Mouse (Mus musculus): ENCODE measurements at regions not wholly inside any gene's neighbourhood (a gene's known extent, or its start where the extent isn't known, plus 50 kb on each side); places are given as distances from the start of the nearest gene placed in this dataset.
"Not testable (repeated sequence)": the region's sequence is repeated elsewhere in the genome, so short reads cannot be mapped to it uniquely, and the experiment has no call there.

DNA sequence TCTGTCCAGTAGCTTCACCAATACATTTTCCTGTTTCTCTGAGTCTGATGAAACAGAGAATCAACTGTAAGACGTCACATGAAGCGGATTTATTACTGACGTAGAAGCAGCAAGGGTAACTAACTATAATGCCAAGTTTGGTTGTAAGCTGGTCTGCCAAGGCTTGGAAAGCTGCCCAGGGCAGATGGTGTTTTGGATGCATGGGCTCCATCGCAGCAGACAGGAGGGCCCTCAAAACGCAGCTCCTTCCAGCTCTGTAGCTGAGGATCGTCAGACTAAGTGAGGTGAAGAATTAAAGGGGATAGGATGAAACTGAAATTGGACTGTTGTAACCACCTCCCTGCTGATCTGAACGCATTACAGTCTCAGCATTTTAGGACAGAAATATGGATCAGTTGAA, 1079.2 kb upstream of the Manea start:
- no peaks in the 10 kb centered on the region for H3K36me3 ChIP-seq (ENCODE audit: control insufficient read depth, insufficient read depth, low read length)
- H3K9me3 ChIP-seq (ENCODE audit: control insufficient read depth, low read length), result no peaks in the 10 kb centered on the region
- no peaks in the 10 kb centered on the region for H3K4me1 ChIP-seq (ENCODE audit: control insufficient read depth, insufficient read depth, low read length)
- no peak overlapping the region for H3K4me3 ChIP-seq (ENCODE audit: low read depth, low read length)
- no peak overlapping the region for H3K27ac ChIP-seq (ENCODE audit: low read depth, low read length)
- no peak overlapping the region for H3K4me2 ChIP-seq
- H3K27me3 ChIP-seq (ENCODE audit: control insufficient read depth, insufficient read depth, low read length), result no peaks in the 10 kb centered on the region
- ATAC-seq (ENCODE audit: low FRiP score) (no peak), DNase-seq (ENCODE audit: low spot score, missing footprints) (no peak)
- WGBS, result 89% methylated on average over 7 of the region's 7 CpGs
- H3K9ac ChIP-seq (ENCODE audit: low read length), result no peak overlapping the region

DNA sequence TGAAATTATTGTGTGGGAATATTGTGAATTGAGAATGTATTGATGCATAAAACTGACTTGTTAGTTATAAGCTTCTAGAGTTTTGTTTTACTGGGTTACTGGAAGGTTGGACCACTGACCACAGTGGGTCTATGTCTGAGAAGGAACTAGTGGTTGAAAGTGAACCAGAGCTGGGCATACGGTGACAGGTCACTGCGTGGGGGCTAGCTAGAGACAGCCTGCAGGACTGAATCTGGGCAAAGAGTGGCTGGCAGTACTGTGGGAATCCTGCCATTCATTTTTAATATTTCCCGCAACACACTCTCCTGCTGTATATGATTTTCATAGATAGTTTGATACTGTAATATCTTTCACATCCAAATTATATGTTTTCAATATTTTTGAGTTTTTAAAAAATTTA, 1077.2 kb upstream of the Manea start:
- Histone ChIP-seq H3K4me2 (no peak overlapping the region), H3K36me3 (ENCODE audit: control insufficient read depth, insufficient read depth, low read length) (no peaks in the 10 kb centered on the region), H3K27ac (ENCODE audit: low read depth, low read length) (no peak overlapping the region), H3K9me3 (ENCODE audit: control insufficient read depth, low read length) (no peaks in the 10 kb centered on the region), H3K4me1 (ENCODE audit: control insufficient read depth, insufficient read depth, low read length) (no peaks in the 10 kb centered on the region), H3K27me3 (ENCODE audit: control insufficient read depth, insufficient read depth, low read length) (no peaks in the 10 kb centered on the region), H3K4me3 (ENCODE audit: low read depth, low read length) (no peak overlapping the region), H3K9ac (ENCODE audit: low read length) (no peak overlapping the region)
- DNase-seq (ENCODE audit: low spot score, missing footprints) (no peak), ATAC-seq (ENCODE audit: low FRiP score) (no peak)
- 88% methylated on average over 3 of the region's 3 CpGs for WGBS

DNA sequence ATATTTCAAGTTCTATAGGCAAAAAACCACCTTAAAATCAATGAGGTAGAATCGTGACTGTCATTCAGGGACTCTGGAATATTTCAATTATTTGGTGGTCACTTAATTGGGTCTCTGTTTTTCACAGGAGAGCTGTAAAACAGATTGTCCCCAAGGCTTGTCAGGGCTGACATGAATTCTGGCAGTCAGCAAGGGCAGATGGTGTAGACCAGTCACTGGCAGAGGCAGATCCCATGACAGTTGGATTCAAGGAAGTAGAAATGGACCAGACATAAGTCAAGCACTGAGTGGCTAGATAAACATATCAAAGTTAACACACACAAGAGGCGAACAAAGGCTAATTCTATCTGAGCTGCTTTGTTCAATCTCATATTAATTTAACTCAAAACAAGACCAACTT, 1071.8 kb upstream of the Manea start:
- DNase-seq (ENCODE audit: low spot score, missing footprints) (no peak), ATAC-seq (ENCODE audit: low FRiP score) (no peak)
- Histone ChIP-seq H3K4me2 (no peak overlapping the region), H3K36me3 (ENCODE audit: control insufficient read depth, insufficient read depth, low read length) (no peaks in the 10 kb centered on the region), H3K27ac (ENCODE audit: low read depth, low read length) (no peak overlapping the region), H3K4me1 (ENCODE audit: control insufficient read depth, insufficient read depth, low read length) (no peaks in the 10 kb centered on the region), H3K4me3 (ENCODE audit: low read depth, low read length) (no peak overlapping the region), H3K27me3 (ENCODE audit: control insufficient read depth, insufficient read depth, low read length) (no peaks in the 10 kb centered on the region), H3K9me3 (ENCODE audit: control insufficient read depth, low read length) (no peaks in the 10 kb centered on the region), H3K9ac (ENCODE audit: low read length) (no peak overlapping the region)
- WGBS, result 85% methylated on average over 2 of the region's 2 CpGs

DNA sequence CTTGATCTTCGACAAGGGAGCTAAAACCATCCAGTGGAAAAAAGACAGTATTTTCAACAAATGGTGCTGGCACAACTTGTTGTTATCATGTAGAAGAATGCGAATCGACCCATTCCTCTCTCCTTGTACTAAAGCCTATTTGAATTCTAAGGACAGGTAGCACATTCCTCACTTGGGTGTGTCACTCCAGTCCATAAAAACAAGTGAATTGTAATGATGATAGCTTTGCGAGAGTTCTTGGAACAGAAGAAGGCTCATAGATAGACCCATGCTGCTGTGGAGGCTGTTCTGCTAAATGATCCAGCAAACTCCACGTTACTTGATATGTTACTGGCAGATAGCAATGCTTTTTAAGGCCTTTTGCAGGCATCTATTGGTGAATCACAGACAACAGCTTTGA, 1038.2 kb upstream of the Manea start:
- H3K4me2 ChIP-seq; ATAC-seq (ENCODE audit: low FRiP score); H3K4me3 ChIP-seq (ENCODE audit: low read depth, low read length); H3K9ac ChIP-seq (ENCODE audit: low read length); H3K27me3 ChIP-seq (ENCODE audit: control insufficient read depth, insufficient read depth, low read length); DNase-seq (ENCODE audit: low spot score, missing footprints); H3K36me3 ChIP-seq (ENCODE audit: control insufficient read depth, insufficient read depth, low read length); H3K27ac ChIP-seq (ENCODE audit: low read depth, low read length); H3K4me1 ChIP-seq (ENCODE audit: control insufficient read depth, insufficient read depth, low read length); H3K9me3 ChIP-seq (ENCODE audit: control insufficient read depth, low read length): not testable (repeated sequence)
- 92% methylated on average over 4 of the region's 5 CpGs for WGBS

DNA sequence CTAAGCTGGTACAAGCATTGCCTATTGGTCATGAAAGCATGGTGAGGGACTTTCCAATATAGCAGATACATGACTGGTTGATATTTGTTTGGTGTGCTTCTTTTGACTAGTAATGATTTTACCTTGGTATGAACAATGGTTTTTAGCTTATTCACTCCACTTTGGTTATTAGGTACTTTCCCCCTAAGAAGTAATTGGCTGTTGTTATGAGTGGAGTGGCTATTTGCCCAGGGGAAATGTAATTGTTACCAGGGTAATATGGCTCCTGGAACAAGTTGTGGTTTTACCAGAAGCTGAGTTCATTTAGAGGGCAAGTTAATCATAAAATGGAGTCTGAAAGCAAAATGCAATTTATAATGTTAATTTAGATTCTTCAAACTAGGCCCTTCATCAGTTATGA, 1000.2 kb upstream of the Manea start:
- Histone ChIP-seq H3K4me1 (ENCODE audit: control insufficient read depth, insufficient read depth, low read length) (no peaks in the 10 kb centered on the region), H3K4me2 (no peak overlapping the region), H3K36me3 (ENCODE audit: control insufficient read depth, insufficient read depth, low read length) (no peaks in the 10 kb centered on the region), H3K27ac (ENCODE audit: low read depth, low read length) (no peak overlapping the region), H3K9me3 (ENCODE audit: control insufficient read depth, low read length) (no peaks in the 10 kb centered on the region), H3K9ac (ENCODE audit: low read length) (no peak overlapping the region), H3K27me3 (ENCODE audit: control insufficient read depth, insufficient read depth, low read length) (no peaks in the 10 kb centered on the region), H3K4me3 (ENCODE audit: low read depth, low read length) (no peak overlapping the region)
- no peak for ATAC-seq (ENCODE audit: low FRiP score)
- no peak for DNase-seq (ENCODE audit: low spot score, missing footprints)

DNA sequence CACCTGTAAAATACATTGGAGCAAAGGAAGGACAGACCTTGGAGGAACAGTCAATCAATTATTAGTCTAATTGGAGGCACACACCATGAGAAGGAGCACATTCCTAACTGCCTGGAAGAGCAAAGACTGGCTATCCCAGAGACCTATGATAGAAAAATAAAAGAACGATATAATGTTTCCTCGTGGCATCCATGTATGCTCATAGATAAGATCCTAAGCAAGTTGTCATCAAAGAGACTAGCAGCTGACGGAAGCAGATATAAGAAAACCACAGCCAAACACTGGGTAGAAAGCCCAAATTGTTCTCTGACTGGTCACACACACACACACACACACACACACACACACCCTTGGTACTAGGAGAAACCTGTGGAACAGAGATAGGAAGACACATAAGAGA, 986.6 kb upstream of the Manea start:
- Histone ChIP-seq H3K9ac (ENCODE audit: low read length) (no peak overlapping the region), H3K27me3 (ENCODE audit: control insufficient read depth, insufficient read depth, low read length) (no peaks in the 10 kb centered on the region), H3K4me3 (ENCODE audit: low read depth, low read length) (no peak overlapping the region), H3K4me1 (ENCODE audit: control insufficient read depth, insufficient read depth, low read length) (no peaks in the 10 kb centered on the region), H3K27ac (ENCODE audit: low read depth, low read length) (no peak overlapping the region), H3K4me2 (no peak overlapping the region), H3K9me3 (ENCODE audit: control insufficient read depth, low read length) (no peaks in the 10 kb centered on the region), H3K36me3 (ENCODE audit: control insufficient read depth, insufficient read depth, low read length) (no peaks in the 10 kb centered on the region)
- DNase-seq (ENCODE audit: low spot score, missing footprints), result no peak
- ATAC-seq (ENCODE audit: low FRiP score), result no peak
- WGBS, result 94% methylated on average over 3 of the region's 3 CpGs
